Mouse (Mus musculus) liver, adult 2 months (tissue): ENCODE data around the gene Pou3f1.

ENCODE experiments used
- CTCF ChIP-seq: fragments of 200-500 bp; IDR thresholded peaks from 2 replicates; pipeline ENCODE4 v1.5.1; 2011; ENCODE audit warnings: low read depth, low read length, control low read depth
- POLR2A ChIP-seq: fragments of 200-500 bp; IDR thresholded peaks from 2 replicates; pipeline ENCODE4 v1.6.1; 2011; ENCODE audit warnings: low read length, control low read depth; ENCODE audit not compliant: insufficient read depth; ENCODE audit errors: extremely low read depth

- TF ChIP-seq CTCF, result no peak
- no peak for TF ChIP-seq POLR2A
Measured at GRCm38 (mm10) chr4:124615406-124615960, 41.1 kb upstream of the Pou3f1 start.
